Mouse (Mus musculus) small intestine, adult 2 months (tissue): ENCODE measurements around the gene Mfn1. TPM values are rescaled to one million over a fixed set of nuclear protein-coding genes. Genes with fewer than 3 reads are reported as not detected.

ENCODE experiments used
- H3K27ac ChIP-seq: fragments of 200-500 bp; 2 replicates; pipeline ENCODE4 v1.5.1; 2012; ENCODE audit warnings: low read depth, low read length, control low read depth, inconsistent platforms; ENCODE audit not compliant: insufficient read depth
- H3K27me3 ChIP-seq: fragments of 200-500 bp; 2 replicates; pipeline ENCODE4 v1.6.1; 2012; ENCODE audit warnings: mild to moderate bottlenecking, moderate library complexity, low read length, inconsistent platforms; ENCODE audit not compliant: control insufficient read depth, insufficient read depth
- H3K36me3 ChIP-seq: fragments of 200-500 bp; 2 replicates; pipeline ENCODE4 v1.6.1; 2012; ENCODE audit warnings: mild to moderate bottlenecking, low read length, control low read depth, inconsistent platforms; ENCODE audit not compliant: control insufficient read depth, insufficient read depth
- H3K4me1 ChIP-seq: fragments of 200-500 bp; 2 replicates; pipeline ENCODE4 v1.6.1; 2012; ENCODE audit warnings: low read length, inconsistent platforms, mixed read lengths; ENCODE audit not compliant: control insufficient read depth, insufficient read depth, insufficient read length
- H3K4me3 ChIP-seq: fragments of 200-500 bp; 2 replicates; pipeline ENCODE4 v1.5.1; 2012; ENCODE audit warnings: low read depth, mild to moderate bottlenecking, control low read depth, inconsistent platforms, low read length, moderate library complexity
- CTCF ChIP-seq: fragments of 200-500 bp; IDR thresholded peaks from 2 replicates; pipeline ENCODE4 v1.5.1; 2012; ENCODE audit warnings: low read depth, mild to moderate bottlenecking, control low read depth, inconsistent platforms, low read length, moderate library complexity, mixed read lengths; ENCODE audit not compliant: insufficient replicate concordance, insufficient read length; ENCODE audit errors: extremely low read depth
- POLR2A ChIP-seq: fragments of 200-500 bp; IDR thresholded peaks from 2 replicates; pipeline ENCODE4 v1.6.1; 2012; ENCODE audit warnings: low read depth, mild to moderate bottlenecking, control low read depth, inconsistent platforms, low read length, moderate library complexity
- WGBS: fragments of 180-500 bp; shearing (Covaris S2); methylation state at CpG from one replicate; pipeline ENCODE4 v1.1.7; 2018; 5-methylcytosine and 5-hydroxymethylcytosine counted together
- polyA plus RNA-seq: library from polyadenylated mRNA; depleted of rRNA; stranded (reverse); fragments of >200 nt; gene quantifications from 2 replicates; pipeline ENCODE4 v1.2.3, GENCODE M21; 2012; rRNA removed

Gene Mfn1
- polyA plus RNA-seq, 1 experiment, result 4.6 TPM

DNA sequence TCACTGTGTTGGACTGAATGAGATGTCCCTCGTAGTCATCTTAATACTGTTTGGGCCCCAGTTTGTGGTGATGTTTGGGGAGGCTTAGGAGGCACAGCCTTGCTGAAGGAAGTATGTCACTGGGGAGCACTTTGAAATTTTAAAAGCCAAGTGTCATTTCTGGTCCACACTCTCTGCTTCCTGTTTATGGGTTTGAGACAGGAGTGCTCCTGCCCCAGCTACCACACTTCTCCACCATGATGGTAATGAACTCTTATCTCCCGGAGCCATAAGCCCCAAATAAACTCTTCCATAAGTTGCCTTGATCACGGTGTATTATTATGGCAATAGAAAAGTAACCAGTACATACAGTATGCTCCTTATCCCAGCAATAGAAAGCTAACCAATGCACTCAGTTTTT, 92.8 kb downstream of the Mfn1 start:
- 78% methylated on average over 3 of the region's 3 CpGs for WGBS
- TF ChIP-seq POLR2A, result no peak
- no peak for TF ChIP-seq CTCF

DNA sequence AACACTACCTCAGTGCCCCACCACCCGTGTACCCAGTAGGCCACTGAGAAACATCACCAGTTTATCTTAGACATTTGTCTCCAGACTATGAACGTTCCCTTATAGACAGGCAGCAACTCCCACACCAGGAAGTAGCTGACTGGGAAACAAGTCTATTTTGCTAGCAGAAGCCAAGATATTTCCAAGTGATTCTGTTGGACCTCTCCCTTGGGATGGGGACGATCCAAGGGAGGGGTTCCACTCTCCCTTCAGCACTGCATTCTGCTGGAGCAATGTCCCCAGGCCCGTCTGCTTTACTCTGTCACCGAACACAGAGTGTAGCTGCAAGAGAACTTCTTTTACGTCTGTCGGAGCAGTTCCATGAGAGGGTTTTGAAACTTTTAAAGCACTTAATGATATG, 98.9 kb downstream of the Mfn1 start:
- no peak for TF ChIP-seq POLR2A
- no peak for TF ChIP-seq CTCF
- Histone ChIP-seq H3K27me3 (no peaks in the 10 kb centered on the region), H3K4me3 (no peak overlapping the region), H3K4me1 (no peaks in the 10 kb centered on the region), H3K36me3 (no peaks in the 10 kb centered on the region), H3K27ac (no peak overlapping the region)
- 71% methylated on average over 7 of the region's 7 CpGs for WGBS

More for the DNA sequence above, 92.8 kb downstream of the Mfn1 start:
- Histone ChIP-seq H3K27ac (no peak overlapping the region), H3K4me1 (no peaks in the 10 kb centered on the region), H3K4me3 (no peak overlapping the region), H3K36me3 (no peaks in the 10 kb centered on the region), H3K27me3 (no peaks in the 10 kb centered on the region; the same call in 1 of the 2 replicates)

Other genes with a start within 250 kb of the Mfn1 start
- gene Zmat3, start 163.5 kb upstream of the Mfn1 start, polyA plus RNA-seq, result 2.9 and 4.7 TPM in 2 replicates
- gene Pik3ca, start 131.8 kb upstream of the Mfn1 start, polyA plus RNA-seq, result 0.96 and 2.1 TPM in 2 replicates
- gene Kcnmb3, start 37.2 kb upstream of the Mfn1 start, polyA plus RNA-seq, result not detected in 2 replicates
- 12.1 and 17.7 TPM in 2 replicates for gene Zfp639, start 19.2 kb upstream of the Mfn1 start, polyA plus RNA-seq
- gene Gnb4, start 87.1 kb downstream of the Mfn1 start, polyA plus RNA-seq, result 5.7 and 6.5 TPM in 2 replicates
- gene Actl6a, start 176.8 kb downstream of the Mfn1 start, polyA plus RNA-seq, result 5.7 and 8.7 TPM in 2 replicates
- 76.1 and 141 TPM in 2 replicates for gene Ndufb5, start 207.5 kb downstream of the Mfn1 start, polyA plus RNA-seq
- gene Mrpl47, start 208.1 kb downstream of the Mfn1 start, polyA plus RNA-seq, result 0.44 and 0.60 TPM in 2 replicates